Mouse (Mus musculus): ENCODE measurements around the gene Prph.
"Not testable (repeated sequence)": the region's sequence is repeated elsewhere in the genome, so short reads cannot be mapped to it uniquely, and the experiment has no call there.

The Prph gene

GRCm38 (mm10) chr15:99076011-99076410 is 21.0 kb downstream of the Prph start:
- not testable (repeated sequence) for DNase-seq (ENCODE audit: low read depth, low spot score)

- no peak for DNase-seq (ENCODE audit: low read depth, low spot score)
These were observed 23.4 kb downstream of the Prph start for GRCm38 (mm10) chr15:99078181-99078910.

GRCm38 (mm10) chr15:99079804-99080203 is 24.8 kb downstream of the Prph start:
- no peak for DNase-seq (ENCODE audit: low read depth, low spot score)

- no peak for DNase-seq (ENCODE audit: low read depth, low spot score)
These were observed 27.3 kb downstream of the Prph start for GRCm38 (mm10) chr15:99082322-99082721.

GRCm38 (mm10) chr15:99082840-99083239 is 27.9 kb downstream of the Prph start:
- no peak for DNase-seq (ENCODE audit: low read depth, low spot score)

GRCm38 (mm10) chr15:99083258-99083657 is 28.3 kb downstream of the Prph start:
- no peak for DNase-seq (ENCODE audit: low read depth, low spot score)

- DNase-seq (ENCODE audit: low read depth, low spot score): no peak
These were observed 29.0 kb downstream of the Prph start for GRCm38 (mm10) chr15:99083867-99084557.

- DNase-seq (ENCODE audit: low read depth, low spot score): no peak
These were observed 29.6 kb downstream of the Prph start for GRCm38 (mm10) chr15:99084618-99085017.

- DNase-seq (ENCODE audit: low read depth, low spot score): no peak
These were observed 31.0 kb downstream of the Prph start for GRCm38 (mm10) chr15:99085997-99086396.

- no peak for DNase-seq (ENCODE audit: low read depth, low spot score)
These were observed 32.5 kb downstream of the Prph start, which contains the start of gene C1ql4 for GRCm38 (mm10) chr15:99087253-99088075. C1ql4 (minus strand) TSS chr15:99087817.

- DNase-seq (ENCODE audit: low read depth, low spot score): no peak
These were observed 33.3 kb downstream of the Prph start for GRCm38 (mm10) chr15:99088292-99088691.

- no peak for DNase-seq (ENCODE audit: low read depth, low spot score)
These were observed 34.1 kb downstream of the Prph start for GRCm38 (mm10) chr15:99089069-99089468.

- DNase-seq (ENCODE audit: low read depth, low spot score): no peak
These were observed 37.9 kb downstream of the Prph start, which contains the start of gene Dnajc22 for GRCm38 (mm10) chr15:99092870-99093269. Dnajc22 (plus strand) TSS chr15:99093170.

- DNase-seq (ENCODE audit: low read depth, low spot score): no peak
These were observed 38.6 kb downstream of the Prph start for GRCm38 (mm10) chr15:99093291-99094258.

GRCm38 (mm10) chr15:99094631-99095270 is 39.8 kb downstream of the Prph start:
- DNase-seq (ENCODE audit: low read depth, low spot score): no peak

GRCm38 (mm10) chr15:99095356-99095755 is 40.4 kb downstream of the Prph start:
- no peak for DNase-seq (ENCODE audit: low read depth, low spot score)

GRCm38 (mm10) chr15:99096061-99096793 is 41.3 kb downstream of the Prph start:
- no peak for DNase-seq (ENCODE audit: low read depth, low spot score)

- DNase-seq (ENCODE audit: low read depth, low spot score): no peak
These were observed 42.0 kb downstream of the Prph start for GRCm38 (mm10) chr15:99096831-99097500.

- no peak for DNase-seq (ENCODE audit: low read depth, low spot score)
These were observed 43.0 kb downstream of the Prph start for GRCm38 (mm10) chr15:99097840-99098492.
